Mouse (Mus musculus): ENCODE measurements around the gene Thada. TPM values are rescaled to one million over a fixed set of nuclear protein-coding genes. Genes with fewer than 3 reads are reported as not detected.

The Thada gene
- polyA plus RNA-seq, 1 experiment from 2014 or later: 6.6 TPM

DNA sequence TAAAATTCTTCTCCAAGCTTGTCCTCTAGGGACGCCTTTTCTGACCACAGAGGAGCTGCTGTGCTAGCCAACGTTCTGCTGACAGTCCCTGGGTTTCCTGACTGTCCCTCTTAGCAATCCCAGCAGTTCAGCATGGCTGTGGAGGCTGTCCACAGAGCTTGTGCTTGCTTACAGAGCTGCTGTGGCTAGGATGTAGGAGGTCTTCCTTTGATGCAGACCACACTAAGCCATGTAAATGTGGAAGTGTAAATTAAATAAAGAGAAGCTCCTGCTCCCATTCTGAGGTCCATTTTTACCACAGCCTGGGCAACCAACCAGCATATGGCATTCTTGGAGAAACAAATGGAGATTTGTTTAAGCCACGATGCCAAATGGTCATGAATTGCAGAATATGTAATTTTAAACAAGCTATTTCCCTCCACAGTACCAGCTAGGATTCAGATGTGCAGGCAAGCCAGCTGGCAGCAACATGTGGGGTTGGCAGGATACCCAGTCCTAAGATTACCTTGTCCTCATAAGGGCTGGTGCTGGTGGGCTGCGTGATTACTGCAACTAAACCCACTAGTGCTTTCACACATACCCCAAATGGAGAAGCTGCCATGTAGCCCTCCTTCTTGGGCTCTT lies 207.3 kb downstream of the Thada start:
- no peaks in the 10 kb centered on the region for H3K9me3 ChIP-seq
- no peaks in the 10 kb centered on the region for H3K27me3 ChIP-seq
- WGBS: 42% methylated on average over 4 of the region's 4 CpGs
- H3K27ac ChIP-seq (replicated peaks): peak overlapping the region; percentile 31; the same call in 1 of the 2 replicates
- H3K4me2 ChIP-seq: no peak overlapping the region
- H3K4me1 ChIP-seq (replicated peaks): peaks cover 13% of the 10 kb centered on the region
- no peak overlapping the region for H3K4me3 ChIP-seq
- H3K36me3 ChIP-seq: no peaks in the 10 kb centered on the region
- H3K9ac ChIP-seq: no peak overlapping the region
- no peak for ATAC-seq (ENCODE audit: low FRiP score, low read depth)

GRCm38 (mm10) chr17:84257927-84258532 lies 208.0 kb downstream of the Thada start:
- Histone ChIP-seq H3K27me3 (no peaks in the 10 kb centered on the region), H3K9ac (no peak overlapping the region), H3K36me3 (no peaks in the 10 kb centered on the region), H3K9me3 (no peaks in the 10 kb centered on the region), H3K4me3 (no peak overlapping the region), H3K4me1 (replicated peaks) (peaks cover 13% of the 10 kb centered on the region), H3K4me2 (no peak overlapping the region), H3K27ac (replicated peaks) (no peak overlapping the region; the same call in 1 of the 2 replicates)
- 81% methylated on average over 5 of the region's 5 CpGs for WGBS
- no peak for ATAC-seq (ENCODE audit: low FRiP score, low read depth)

DNA sequence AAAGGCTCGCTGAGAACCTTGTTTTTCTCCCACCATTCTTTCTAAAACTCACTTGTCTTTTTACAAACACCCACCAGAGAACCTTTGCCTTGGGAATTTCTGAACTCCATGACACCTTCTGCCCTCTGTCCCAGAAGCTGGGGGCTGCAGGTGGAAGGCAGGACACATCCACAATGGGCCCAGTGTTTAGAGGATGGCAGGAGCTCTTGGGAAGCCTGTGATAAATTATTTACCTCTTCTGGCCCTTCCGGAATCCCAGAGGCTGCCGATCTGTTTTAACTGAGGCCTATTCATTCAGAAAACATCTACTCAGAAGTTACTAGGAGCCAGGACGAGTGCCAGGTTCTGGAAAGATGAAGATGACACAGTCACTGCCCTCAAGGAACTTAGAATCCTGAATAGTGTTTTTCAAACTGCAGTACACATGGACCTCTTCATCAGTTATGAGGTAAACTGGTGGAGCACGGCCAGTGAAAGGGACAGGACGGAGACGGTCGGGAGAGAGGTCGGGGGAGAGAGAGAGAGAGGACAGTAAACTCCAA lies 209.7 kb downstream of the Thada start:
- no peak overlapping the region for H3K4me2 ChIP-seq
- H3K4me1 ChIP-seq (replicated peaks): peaks cover 13% of the 10 kb centered on the region
- no peaks in the 10 kb centered on the region for H3K9me3 ChIP-seq
- no peaks in the 10 kb centered on the region for H3K27me3 ChIP-seq
- WGBS: 52% methylated on average over 9 of the region's 9 CpGs
- no peak overlapping the region for H3K4me3 ChIP-seq
- H3K27ac ChIP-seq (replicated peaks): no peak overlapping the region; the same call in 1 of the 2 replicates
- ATAC-seq (ENCODE audit: low FRiP score, low read depth): no peak
- no peaks in the 10 kb centered on the region for H3K36me3 ChIP-seq
- H3K9ac ChIP-seq: no peak overlapping the region

DNA sequence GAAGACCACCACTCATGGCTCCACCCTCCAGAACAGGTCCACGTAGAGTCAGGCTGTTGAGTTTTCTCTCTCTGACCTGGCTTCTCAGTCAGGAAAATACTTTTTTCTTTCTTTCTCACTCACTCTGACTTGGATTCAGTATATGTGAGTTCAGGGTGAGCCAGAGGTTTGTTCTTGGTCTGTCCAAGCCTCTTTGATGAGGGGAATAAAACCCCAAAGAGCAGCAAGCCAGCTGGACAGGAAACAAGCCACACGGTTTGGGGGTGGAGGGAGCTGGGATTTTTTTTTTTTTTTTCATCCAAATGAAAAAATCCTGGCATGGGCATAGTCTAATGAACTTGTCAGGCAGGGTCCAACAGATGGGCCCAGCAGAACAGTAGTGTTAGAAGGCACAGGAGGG lies 210.2 kb downstream of the Thada start:
- no peak for ATAC-seq (ENCODE audit: low FRiP score, low read depth)
- Histone ChIP-seq H3K27ac (replicated peaks) (peak overlapping the region; percentile 55), H3K4me1 (replicated peaks) (peaks cover 13% of the 10 kb centered on the region), H3K4me3 (no peak overlapping the region), H3K9me3 (no peaks in the 10 kb centered on the region), H3K4me2 (no peak overlapping the region), H3K9ac (no peak overlapping the region), H3K36me3 (no peaks in the 10 kb centered on the region), H3K27me3 (no peaks in the 10 kb centered on the region)
- WGBS: 57% methylated on average over 2 of the region's 2 CpGs

- Histone ChIP-seq H3K27ac (replicated peaks) (no peak overlapping the region), H3K36me3 (peaks cover 6% of the 10 kb centered on the region; the same call in 1 of the 2 replicates), H3K4me2 (no peak overlapping the region), H3K9me3 (no peaks in the 10 kb centered on the region), H3K9ac (no peak overlapping the region), H3K4me3 (no peak overlapping the region), H3K4me1 (replicated peaks) (no peaks in the 10 kb centered on the region), H3K27me3 (no peaks in the 10 kb centered on the region)
- WGBS: 85% methylated on average over 3 of the region's 3 CpGs
- ATAC-seq (ENCODE audit: low FRiP score, low read depth): no peak
Observed at GRCm38 (mm10) chr17:84251426-84251825, 214.6 kb downstream of the Thada start.

DNA sequence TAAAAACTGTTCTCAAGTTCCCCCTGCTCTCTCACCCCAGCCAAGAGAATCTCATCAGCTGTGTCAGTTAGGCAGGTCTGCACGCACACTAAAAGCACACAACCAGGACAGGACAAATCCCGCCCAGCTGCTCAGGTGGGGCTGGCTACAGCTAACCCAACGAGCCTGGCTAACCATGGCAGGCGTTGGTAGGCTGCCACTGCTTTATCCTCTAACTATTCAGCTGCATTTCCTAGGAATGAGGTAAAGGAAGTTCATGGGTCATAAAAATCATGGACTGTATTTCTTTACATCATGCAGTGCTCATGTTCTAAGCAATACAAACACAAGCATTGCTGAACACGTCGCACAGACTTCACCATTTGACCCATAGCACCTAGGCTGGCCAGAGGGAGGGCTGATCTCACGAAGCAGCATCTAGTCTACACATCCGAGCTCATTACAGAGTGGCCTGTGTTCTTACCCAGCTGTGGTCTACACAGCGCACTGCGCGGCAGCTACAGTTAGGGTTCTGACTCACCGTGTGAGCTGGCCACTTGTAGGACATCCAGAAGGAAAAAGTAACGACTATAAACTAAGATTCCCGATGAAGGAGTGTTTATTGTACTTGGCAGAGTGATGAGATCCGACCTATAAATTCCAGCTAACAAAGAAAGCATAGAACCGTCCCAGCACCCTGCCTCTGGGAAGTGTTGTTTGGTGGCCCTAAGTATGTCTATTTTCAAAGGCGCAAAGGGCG lies 221.7 kb downstream of the Thada start:
- Histone ChIP-seq H3K4me3 (no peak overlapping the region), H3K27me3 (no peaks in the 10 kb centered on the region), H3K9ac (no peak overlapping the region), H3K9me3 (no peaks in the 10 kb centered on the region), H3K36me3 (no peaks in the 10 kb centered on the region), H3K4me2 (no peak overlapping the region), H3K27ac (replicated peaks) (no peak overlapping the region), H3K4me1 (replicated peaks) (0 out of 2 replicates have a peak, but pooled peaks cover 5% of the 10 kb centered on the region)
- WGBS: 90% methylated on average over 18 of the region's 18 CpGs
- no peak for ATAC-seq (ENCODE audit: low FRiP score, low read depth)

GRCm38 (mm10) chr17:84243759-84244158 lies 222.2 kb downstream of the Thada start:
- H3K4me3 ChIP-seq: no peak overlapping the region
- H3K4me1 ChIP-seq (replicated peaks): 0 out of 2 replicates have a peak, but pooled peaks cover 5% of the 10 kb centered on the region
- no peaks in the 10 kb centered on the region for H3K36me3 ChIP-seq
- no peaks in the 10 kb centered on the region for H3K9me3 ChIP-seq
- no peaks in the 10 kb centered on the region for H3K27me3 ChIP-seq
- no peak overlapping the region for H3K4me2 ChIP-seq
- H3K27ac ChIP-seq (replicated peaks): no peak overlapping the region
- 84% methylated on average over 6 of the region's 6 CpGs for WGBS
- H3K9ac ChIP-seq: no peak overlapping the region
- ATAC-seq (ENCODE audit: low FRiP score, low read depth): no peak

- H3K9ac ChIP-seq: no peak overlapping the region
- H3K27ac ChIP-seq (replicated peaks): no peak overlapping the region
- WGBS: 98% methylated on average over 6 of the region's 6 CpGs
- no peak for ATAC-seq (ENCODE audit: low FRiP score, low read depth)
- H3K36me3 ChIP-seq: no peaks in the 10 kb centered on the region
- H3K4me3 ChIP-seq: no peak overlapping the region
- H3K9me3 ChIP-seq: no peaks in the 10 kb centered on the region
- H3K4me1 ChIP-seq (replicated peaks): 0 out of 2 replicates have a peak, but pooled peaks cover 5% of the 10 kb centered on the region
- H3K4me2 ChIP-seq: no peak overlapping the region
- no peaks in the 10 kb centered on the region for H3K27me3 ChIP-seq
Observed at GRCm38 (mm10) chr17:84241308-84241957, 224.6 kb downstream of the Thada start.

GRCm38 (mm10) chr17:84239679-84240292 lies 226.2 kb downstream of the Thada start:
- Histone ChIP-seq H3K4me3 (no peak overlapping the region), H3K4me1 (replicated peaks) (0 out of 2 replicates have a peak, but pooled peaks cover 5% of the 10 kb centered on the region), H3K9me3 (no peaks in the 10 kb centered on the region), H3K27me3 (no peaks in the 10 kb centered on the region), H3K9ac (no peak overlapping the region), H3K4me2 (no peak overlapping the region), H3K36me3 (no peaks in the 10 kb centered on the region), H3K27ac (replicated peaks) (no peak overlapping the region)
- 70% methylated on average over 2 of the region's 2 CpGs for WGBS
- no peak for ATAC-seq (ENCODE audit: low FRiP score, low read depth)

DNA sequence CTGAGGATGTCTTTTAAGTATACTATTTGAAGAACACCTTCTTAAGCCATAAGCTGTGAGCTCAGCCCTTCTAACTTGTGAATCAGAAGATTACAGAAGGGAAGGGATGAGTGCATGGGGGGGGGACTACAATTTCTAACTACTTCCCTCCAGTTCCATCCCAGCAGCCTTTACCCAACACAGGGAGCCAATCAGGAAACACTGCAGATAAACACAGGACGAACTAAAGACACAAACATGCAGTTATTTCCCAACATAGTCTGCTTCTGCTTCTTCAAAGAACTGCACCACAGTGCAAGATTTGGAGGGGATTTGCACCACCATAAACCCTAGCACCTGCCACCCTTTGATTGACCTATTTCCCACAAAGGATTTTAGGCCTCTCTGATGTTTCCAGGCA lies 227.8 kb downstream of the Thada start:
- Histone ChIP-seq H3K27me3 (no peaks in the 10 kb centered on the region), H3K9me3 (no peaks in the 10 kb centered on the region), H3K36me3 (no peaks in the 10 kb centered on the region), H3K27ac (replicated peaks) (no peak overlapping the region), H3K4me3 (no peak overlapping the region), H3K4me1 (replicated peaks) (no peaks in the 10 kb centered on the region), H3K4me2 (no peak overlapping the region), H3K9ac (no peak overlapping the region)
- no peak for ATAC-seq (ENCODE audit: low FRiP score, low read depth)
- WGBS: 79% methylated on average over 1 of the region's 1 CpGs

GRCm38 (mm10) chr17:84236781-84237557 lies 229.0 kb downstream of the Thada start:
- 95% methylated on average over 7 of the region's 7 CpGs for WGBS
- H3K4me3 ChIP-seq: no peak overlapping the region
- H3K27ac ChIP-seq (replicated peaks): no peak overlapping the region
- no peak overlapping the region for H3K9ac ChIP-seq
- no peaks in the 10 kb centered on the region for H3K4me1 ChIP-seq (replicated peaks)
- H3K9me3 ChIP-seq: no peaks in the 10 kb centered on the region
- no peak overlapping the region for H3K4me2 ChIP-seq
- H3K27me3 ChIP-seq: no peaks in the 10 kb centered on the region
- no peak for ATAC-seq (ENCODE audit: low FRiP score, low read depth)
- no peaks in the 10 kb centered on the region for H3K36me3 ChIP-seq
